Mouse (Mus musculus): ENCODE measurements at regions not wholly inside any gene's neighbourhood (a gene's known extent, or its start where the extent isn't known, plus 50 kb on each side); places are given as distances from the start of the nearest gene placed in this dataset.
A peak's percentile ranks its signal among the peaks of the same experiment; 100 is the strongest.

GRCm38 (mm10) chr10:120655238-120655931 is 179.1 kb upstream of the Hmga2 start:
- no peak overlapping the region for H3K4me2 ChIP-seq (ENCODE audit: low read depth)
- TF ChIP-seq USF1 (IDR thresholded peaks at IDR 0.05; ENCODE audit: low read depth) (no peak), REST (IDR thresholded peaks at IDR 0.05; ENCODE audit: insufficient read depth, insufficient read length) (no peak), POLR2AphosphoS2 (IDR thresholded peaks at IDR 0.05; ENCODE audit: insufficient read length, low read depth) (no peak), MYOD1 (IDR thresholded peaks at IDR 0.05; ENCODE audit: control insufficient read depth in 1 of 3, insufficient read length in 2 of 3, low read depth in 2 of 3) (no peak), POLR2A (IDR thresholded peaks at IDR 0.05; ENCODE audit: insufficient read length, low read depth) (no peak), MYOG (IDR thresholded peaks at IDR 0.05; ENCODE audit: control insufficient read depth in 1 of 3, insufficient read depth in 1 of 3, insufficient read length in 2 of 3, low read depth in 2 of 3) (no peak), TCF12 (IDR thresholded peaks at IDR 0.05; ENCODE audit: insufficient read depth, poor library complexity, severe bottlenecking) (no peak), MAX (IDR thresholded peaks at IDR 0.05; ENCODE audit: low read depth) (no peak), TCF3 (IDR thresholded peaks at IDR 0.05; ENCODE audit: insufficient read length, low read depth) (no peak), E2F4 (IDR thresholded peaks at IDR 0.05; ENCODE audit: insufficient read depth) (no peak), CEBPB (IDR thresholded peaks at IDR 0.05; ENCODE audit: insufficient read depth, poor library complexity, severe bottlenecking) (no peak), SRF (IDR thresholded peaks at IDR 0.05; ENCODE audit: control insufficient read depth, insufficient read length, low read depth) (no peak)
- H3K27me3 ChIP-seq (ENCODE audit: control insufficient read depth, insufficient read depth, insufficient read length), result no peaks in the 10 kb centered on the region
- no peaks in the 10 kb centered on the region for H3K36me3 ChIP-seq (ENCODE audit: control insufficient read depth, insufficient read depth)
- no peak overlapping the region for H3ac ChIP-seq (ENCODE audit: control insufficient read depth, insufficient read length)
- H3K79me2 ChIP-seq (ENCODE audit: control insufficient read depth, insufficient read depth), result no peaks in the 10 kb centered on the region
- H3K4me3 ChIP-seq, result no peak overlapping the region

GRCm38 (mm10) chr10:120652525-120653215 is 176.4 kb upstream of the Hmga2 start:
- H3K27me3 ChIP-seq (ENCODE audit: control insufficient read depth, insufficient read depth, insufficient read length), result no peaks in the 10 kb centered on the region
- H3K36me3 ChIP-seq (ENCODE audit: control insufficient read depth, insufficient read depth), result no peaks in the 10 kb centered on the region
- H3ac ChIP-seq (ENCODE audit: control insufficient read depth, insufficient read length), result no peak overlapping the region
- H3K79me2 ChIP-seq (ENCODE audit: control insufficient read depth, insufficient read depth), result no peaks in the 10 kb centered on the region
- TF ChIP-seq MYOD1 (IDR thresholded peaks at IDR 0.05; ENCODE audit: control insufficient read depth in 1 of 3, insufficient read length in 2 of 3, low read depth in 2 of 3) (peak in 2 of 3 experiments; percentile 57 to 59), E2F4 (IDR thresholded peaks at IDR 0.05; ENCODE audit: insufficient read depth) (no peak)
- H3K4me2 ChIP-seq (ENCODE audit: low read depth), result peak overlapping the region; percentile 41
- H3K4me3 ChIP-seq, result no peak overlapping the region

GRCm38 (mm10) chr10:120651845-120652244 is 175.6 kb upstream of the Hmga2 start:
- no peak overlapping the region for H3K4me2 ChIP-seq (ENCODE audit: low read depth)
- TF ChIP-seq MAX (IDR thresholded peaks at IDR 0.05; ENCODE audit: low read depth), result no peak
- no peak for TF ChIP-seq USF1 (IDR thresholded peaks at IDR 0.05; ENCODE audit: low read depth)
- no peak for TF ChIP-seq SRF (IDR thresholded peaks at IDR 0.05; ENCODE audit: control insufficient read depth, insufficient read length, low read depth)
- TF ChIP-seq E2F4 (IDR thresholded peaks at IDR 0.05; ENCODE audit: insufficient read depth), result no peak
- TF ChIP-seq TCF12 (IDR thresholded peaks at IDR 0.05; ENCODE audit: insufficient read depth, poor library complexity, severe bottlenecking), result no peak
- no peak for TF ChIP-seq CEBPB (IDR thresholded peaks at IDR 0.05; ENCODE audit: insufficient read depth, poor library complexity, severe bottlenecking)
- no peak for TF ChIP-seq POLR2A (IDR thresholded peaks at IDR 0.05; ENCODE audit: insufficient read length, low read depth)
- no peak for TF ChIP-seq POLR2AphosphoS2 (IDR thresholded peaks at IDR 0.05; ENCODE audit: insufficient read length, low read depth)
- no peak for TF ChIP-seq TCF3 (IDR thresholded peaks at IDR 0.05; ENCODE audit: insufficient read length, low read depth)
- TF ChIP-seq MYOG (IDR thresholded peaks at IDR 0.05; ENCODE audit: control insufficient read depth in 1 of 3, insufficient read depth in 1 of 3, insufficient read length in 2 of 3, low read depth in 2 of 3), result no peak
- H3K27me3 ChIP-seq (ENCODE audit: control insufficient read depth, insufficient read depth, insufficient read length), result no peaks in the 10 kb centered on the region
- H3ac ChIP-seq (ENCODE audit: control insufficient read depth, insufficient read length), result no peak overlapping the region
- H3K4me3 ChIP-seq, result no peak overlapping the region
- no peaks in the 10 kb centered on the region for H3K36me3 ChIP-seq (ENCODE audit: control insufficient read depth, insufficient read depth)
- H3K79me2 ChIP-seq (ENCODE audit: control insufficient read depth, insufficient read depth), result no peaks in the 10 kb centered on the region

- TF ChIP-seq E2F4 (IDR thresholded peaks at IDR 0.05; ENCODE audit: insufficient read depth) (no peak), SRF (IDR thresholded peaks at IDR 0.05; ENCODE audit: control insufficient read depth, insufficient read length, low read depth) (no peak), MYOD1 (IDR thresholded peaks at IDR 0.05; ENCODE audit: control insufficient read depth in 1 of 3, insufficient read length in 2 of 3, low read depth in 2 of 3) (no peak), USF1 (IDR thresholded peaks at IDR 0.05; ENCODE audit: low read depth) (no peak), TCF12 (IDR thresholded peaks at IDR 0.05; ENCODE audit: insufficient read depth, poor library complexity, severe bottlenecking) (no peak), CEBPB (IDR thresholded peaks at IDR 0.05; ENCODE audit: insufficient read depth, poor library complexity, severe bottlenecking) (no peak), REST (IDR thresholded peaks at IDR 0.05; ENCODE audit: insufficient read depth, insufficient read length) (no peak), MAX (IDR thresholded peaks at IDR 0.05; ENCODE audit: low read depth) (no peak), TCF3 (IDR thresholded peaks at IDR 0.05; ENCODE audit: insufficient read length, low read depth) (no peak), POLR2AphosphoS2 (IDR thresholded peaks at IDR 0.05; ENCODE audit: insufficient read length, low read depth) (no peak), POLR2A (IDR thresholded peaks at IDR 0.05; ENCODE audit: insufficient read length, low read depth) (no peak), MYOG (IDR thresholded peaks at IDR 0.05; ENCODE audit: control insufficient read depth in 1 of 3, insufficient read depth in 1 of 3, insufficient read length in 2 of 3, low read depth in 2 of 3) (no peak)
- Histone ChIP-seq H3K27me3 (ENCODE audit: control insufficient read depth, insufficient read depth, insufficient read length) (no peaks in the 10 kb centered on the region), H3ac (ENCODE audit: control insufficient read depth, insufficient read length) (no peak overlapping the region), H3K4me2 (ENCODE audit: low read depth) (no peak overlapping the region), H3K4me3 (no peak overlapping the region), H3K36me3 (ENCODE audit: control insufficient read depth, insufficient read depth) (no peaks in the 10 kb centered on the region), H3K79me2 (ENCODE audit: control insufficient read depth, insufficient read depth) (no peaks in the 10 kb centered on the region)
Measured at GRCm38 (mm10) chr10:120650336-120650735, 174.1 kb upstream of the Hmga2 start.
